Mouse (Mus musculus) gonadal fat pad, adult 2 months (tissue): ENCODE measurements around the gene Acads. TPM values are rescaled to one million over a fixed set of nuclear protein-coding genes. Genes with fewer than 3 reads are reported as not detected.
"Not testable (repeated sequence)": the region's sequence is repeated elsewhere in the genome, so short reads cannot be mapped to it uniquely, and the experiment has no call there.

Experiments
- DNase-seq: peaks from one replicate; pipeline ENCODE4 v3.0.0-alpha.2; 2012; ENCODE audit warnings: low read depth
- polyA plus RNA-seq: library from polyadenylated mRNA; depleted of rRNA; stranded (reverse); fragments of >200 nt; gene quantifications from 2 replicates; pipeline ENCODE4 v1.2.3, GENCODE M21; 2012

The Acads gene
- polyA plus RNA-seq, 1 experiment: 151 TPM

GRCm38 (mm10) chr5:115149675-115150459 lies 30.7 kb upstream of the Acads start:
- DNase-seq: no peak

- DNase-seq: not testable (repeated sequence)
Measured at GRCm38 (mm10) chr5:115148872-115149271, 29.7 kb upstream of the Acads start.

GRCm38 (mm10) chr5:115148378-115148777 lies 29.2 kb upstream of the Acads start:
- no peak for DNase-seq

GRCm38 (mm10) chr5:115147388-115147787 lies 28.2 kb upstream of the Acads start:
- no peak for DNase-seq

- DNase-seq: no peak
Measured at GRCm38 (mm10) chr5:115146747-115147130, 27.6 kb upstream of the Acads start.

GRCm38 (mm10) chr5:115145976-115146746 lies 27.0 kb upstream of the Acads start:
- no peak for DNase-seq

- DNase-seq: no peak
Measured at GRCm38 (mm10) chr5:115145253-115145968, 26.3 kb upstream of the Acads start.

- no peak for DNase-seq
Measured at GRCm38 (mm10) chr5:115144471-115144870, 25.3 kb upstream of the Acads start.

- DNase-seq: no peak
Measured at GRCm38 (mm10) chr5:115143552-115143951, 24.4 kb upstream of the Acads start.

- no peak for DNase-seq
Measured at GRCm38 (mm10) chr5:115142166-115142697, 23.1 kb upstream of the Acads start.

GRCm38 (mm10) chr5:115140726-115141125 lies 21.6 kb upstream of the Acads start:
- DNase-seq: no peak

- DNase-seq: no peak
Measured at GRCm38 (mm10) chr5:115139124-115139523, 20.0 kb upstream of the Acads start.

GRCm38 (mm10) chr5:115134234-115135165 lies 15.4 kb upstream of the Acads start, which contains the start of gene Unc119b:
TSS of gene Unc119b (minus strand) at chr5:115134975.
- no peak for DNase-seq

- DNase-seq: no peak
Measured at GRCm38 (mm10) chr5:115133358-115134066, 14.4 kb upstream of the Acads start.

GRCm38 (mm10) chr5:115132465-115132864 lies 13.3 kb upstream of the Acads start:
- no peak for DNase-seq

GRCm38 (mm10) chr5:115129328-115129727 lies 10.2 kb upstream of the Acads start:
- no peak for DNase-seq

GRCm38 (mm10) chr5:115127421-115128179 lies 8.5 kb upstream of the Acads start:
- DNase-seq: no peak

- DNase-seq: no peak
Measured at GRCm38 (mm10) chr5:115126578-115127312, 7.6 kb upstream of the Acads start.
